21 mouse cellular contexts compared by ENCODE assay signal in the genomic region with DNA sequence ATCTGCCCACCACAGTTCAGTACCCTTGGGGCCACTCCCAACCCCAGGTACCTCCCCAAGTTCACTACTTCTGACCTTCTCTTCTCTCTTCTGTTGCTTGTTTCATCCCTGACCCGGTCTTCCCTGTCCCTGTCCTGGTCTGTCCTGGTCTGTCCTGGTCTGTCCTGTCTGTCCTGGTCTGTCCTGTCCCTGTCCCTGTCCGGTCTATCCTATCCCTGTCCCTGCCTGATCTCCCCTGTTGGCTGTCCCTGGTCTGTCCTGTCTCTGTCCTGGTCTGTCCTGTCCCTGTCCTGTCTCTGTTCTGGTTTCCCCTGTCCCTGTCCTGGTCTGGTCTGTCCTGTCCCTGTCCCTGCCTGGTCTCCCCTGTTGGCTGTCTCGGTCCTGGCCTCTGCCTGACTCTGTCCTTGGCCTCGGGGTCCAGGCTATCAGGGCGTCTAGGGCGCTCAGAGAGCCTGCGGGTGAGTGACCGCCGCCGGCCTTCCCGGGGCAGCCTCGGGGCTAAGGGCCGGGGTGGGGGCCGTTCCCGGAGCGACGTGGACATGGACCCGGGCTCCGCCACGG. TPM values are rescaled to one million over a fixed set of nuclear protein-coding genes. Genes with fewer than 3 reads are reported as not detected.
DNase-seq lines count a peak whose midpoint lies in the region; ATAC-seq lines count a peak whose summit lies in the region.
"Had no signal": no experiment of that assay in that cellular context is flagged by ENCODE, and none has a peak within 500 bp of the region (broad histone marks: within the 10 kb centered on the region; RNA-seq: fewer than 3 reads in every experiment).

No protein-coding gene starts in this region.

- no peaks in the 10 kb centered on the region for H3K27me3 ChIP-seq in kidney, embryonic 16.5 days (ENCODE audit: insufficient read depth, low read length)
- no peaks in the 10 kb centered on the region for H3K27me3 ChIP-seq in limb, embryonic 12.5 days
- H3K27me3 ChIP-seq: CH12.LX; intestine, embryonic 15.5 days had no signal

- WGBS in kidney, embryonic 16.5 days, result 89% methylated on average over 20 of the region's 20 CpGs
- WGBS in limb, embryonic 12.5 days, result 91% methylated on average over 20 of the region's 20 CpGs

- no peaks in the 10 kb centered on the region for H3K4me1 ChIP-seq in kidney, embryonic 16.5 days (ENCODE audit: insufficient read depth, low read length)
- no peaks in the 10 kb centered on the region for H3K4me1 ChIP-seq in brown adipose tissue, adult 24 weeks (ENCODE audit: control insufficient read depth, insufficient read depth, insufficient read length, low read length)
- no peaks in the 10 kb centered on the region for H3K4me1 ChIP-seq in limb, embryonic 12.5 days (replicated peaks)
- H3K4me1 ChIP-seq: intestine, embryonic 15.5 days had no signal

- DNase-seq in adrenal gland, postnatal 14 days, result peak; percentile 41
- no peak for DNase-seq in adrenal gland, adult 18-20 months (ENCODE audit: low spot score in 2 of 2)
- DNase-seq in kidney, adult 8-10 months, result no peak
- DNase-seq in urinary bladder, adult 2 months (ENCODE audit: low spot score), result no peak
- no peak for DNase-seq in frontal cortex, postnatal 10 days (ENCODE audit: low spot score in 2 of 2)
- DNase-seq: kidney, postnatal 25 days; lung, embryonic 14.5 days; right cerebral cortex, postnatal 14 days; thymus, adult 18-20 months had no signal

- no peak overlapping the region for H3K4me3 ChIP-seq in kidney, embryonic 16.5 days (ENCODE audit: low read length)
- H3K4me3 ChIP-seq in brown adipose tissue, adult 24 weeks (ENCODE audit: insufficient read depth, low read depth, low read length), result no peak overlapping the region
- no peak overlapping the region for H3K4me3 ChIP-seq in limb, embryonic 12.5 days (replicated peaks)
- H3K4me3 ChIP-seq: forebrain, embryonic 10.5 days; intestine, embryonic 15.5 days had no signal

- H3K27ac ChIP-seq in kidney, embryonic 16.5 days (ENCODE audit: low read length), result no peak overlapping the region
- H3K27ac ChIP-seq in brown adipose tissue, adult 24 weeks (replicated peaks; ENCODE audit: low read depth, low read length), result peak overlapping the region; percentile 30
- no peak overlapping the region for H3K27ac ChIP-seq in limb, embryonic 12.5 days
- H3K27ac ChIP-seq: forebrain, embryonic 10.5 days; intestine, embryonic 15.5 days had no signal

- peaks cover 57% of the 10 kb centered on the region for H3K36me3 ChIP-seq in kidney, embryonic 16.5 days (ENCODE audit: insufficient read depth, low read length)
- H3K36me3 ChIP-seq in limb, embryonic 12.5 days, result peaks cover 73% of the 10 kb centered on the region

- H3K9me3 ChIP-seq in kidney, embryonic 16.5 days (ENCODE audit: low read length), result no peaks in the 10 kb centered on the region
- no peaks in the 10 kb centered on the region for H3K9me3 ChIP-seq in limb, embryonic 12.5 days
- H3K9me3 ChIP-seq: intestine, embryonic 15.5 days had no signal

- peak; percentile 65 for ATAC-seq in kidney, embryonic 16.5 days (ENCODE audit: low FRiP score, low TSS enrichment)
- ATAC-seq in limb, embryonic 12.5 days (ENCODE audit: insufficient number of reproducible peaks, insufficient read depth, low FRiP score, low TSS enrichment, low read depth), result peak; percentile 53; the same call in 1 of the 2 replicates
- ATAC-seq: intestine, embryonic 15.5 days had no signal

- no peak overlapping the region for H3K9ac ChIP-seq in kidney, embryonic 16.5 days (replicated peaks; ENCODE audit: low read length)
- no peak overlapping the region for H3K9ac ChIP-seq in limb, embryonic 12.5 days (replicated peaks)
- H3K9ac ChIP-seq: intestine, embryonic 15.5 days; lung, embryonic 14.5 days had no signal

- no peak overlapping the region for H3K4me2 ChIP-seq in kidney, embryonic 16.5 days (replicated peaks; ENCODE audit: low read depth, low read length)
- no peak overlapping the region for H3K4me2 ChIP-seq in limb, embryonic 12.5 days
- H3K4me2 ChIP-seq: intestine, embryonic 15.5 days; lung, embryonic 14.5 days had no signal

RNA-seq across cellular contexts. Expression of gene Arhgef1, which starts 16.1 kb away (rescaled TPM):
- total RNA-seq in adrenal gland, postnatal 14 days (2021), result 94.9 and 164 TPM in 2 replicates
- 10 to 100 TPM; 83.2 to 85.5 TPM for total RNA-seq in adrenal gland, adult 18-20 months (2021)
- polyA plus RNA-seq in kidney, embryonic 16.5 days (2015; fragmentation: Nextera tagmentation; extraction: Ambion mirVana), result 94.7 and 105 TPM in 2 replicates
- 26.1 and 28.4 TPM in 2 replicates for polyA plus RNA-seq in brown adipose tissue, adult 24 weeks (2012; ENCODE audit: insufficient read depth, insufficient read length, missing spikeins)
- 119 and 126 TPM in 2 replicates for polyA plus RNA-seq in limb, embryonic 12.5 days (2016; fragmentation: Nextera tagmentation; extraction: Ambion mirVana)
- 174 and 180 TPM in 2 replicates for polyA plus RNA-seq in urinary bladder, adult 2 months (2012; rRNA removed)

RNA-seq across cellular contexts. Expression of gene Cd79a, which starts 21.7 kb away (rescaled TPM):
- total RNA-seq in adrenal gland, postnatal 14 days (2021), result 6.0 and 35.0 TPM in 2 replicates
- 1 to 10 TPM in 1 of 2 experiments, under 1 TPM in 1; 0.74 to 1.0 TPM for total RNA-seq in adrenal gland, adult 18-20 months (2021)
- 1.8 and 2.0 TPM in 2 replicates for polyA plus RNA-seq in kidney, embryonic 16.5 days (2015; fragmentation: Nextera tagmentation; extraction: Ambion mirVana)
- 0.71 and 0.96 TPM in 2 replicates for polyA plus RNA-seq in brown adipose tissue, adult 24 weeks (2012; ENCODE audit: insufficient read depth, insufficient read length, missing spikeins)
- polyA plus RNA-seq in limb, embryonic 12.5 days (2016; fragmentation: Nextera tagmentation; extraction: Ambion mirVana), result 0.51 and 0.86 TPM in 2 replicates
- polyA plus RNA-seq in urinary bladder, adult 2 months (2012; rRNA removed), result 0.65 and 0.74 TPM in 2 replicates
- total RNA-seq: granulocyte monocyte progenitor cell, adult 5-6 weeks had no signal

RNA-seq across cellular contexts. Expression of gene Gm4881, which starts 25.5 kb away (rescaled TPM):
- not detected in 2 replicates for total RNA-seq in adrenal gland, postnatal 14 days (2021)
- not detected for total RNA-seq in adrenal gland, adult 18-20 months (2021)
- polyA plus RNA-seq in kidney, embryonic 16.5 days (2015; fragmentation: Nextera tagmentation; extraction: Ambion mirVana), result not detected in 2 replicates
- polyA plus RNA-seq in brown adipose tissue, adult 24 weeks (2012; ENCODE audit: insufficient read depth, insufficient read length, missing spikeins), result not detected in 2 replicates
- polyA plus RNA-seq in limb, embryonic 12.5 days (2016; fragmentation: Nextera tagmentation; extraction: Ambion mirVana), result not detected in 2 replicates
- polyA plus RNA-seq in urinary bladder, adult 2 months (2012; rRNA removed), result not detected in 2 replicates
- total RNA-seq: adrenal gland, postnatal 4 days; CH12.LX; granulocyte monocyte progenitor cell, adult 5-6 weeks; heart, postnatal 14 days; layer of hippocampus, postnatal 14 days; left cerebral cortex, postnatal 14 days had no signal
- polyA plus RNA-seq: forebrain, embryonic 10.5 days; intestine, embryonic 15.5 days; lung, embryonic 14.5 days had no signal

RNA-seq across cellular contexts. Expression of gene Rps19, which starts 34.7 kb away (rescaled TPM):
- total RNA-seq in adrenal gland, postnatal 14 days (2021), result 750 and 933 TPM in 2 replicates
- 100 to 1,000 TPM; 871 to 959 TPM for total RNA-seq in adrenal gland, adult 18-20 months (2021)
- polyA plus RNA-seq in kidney, embryonic 16.5 days (2015; fragmentation: Nextera tagmentation; extraction: Ambion mirVana), result 2,217 and 2,364 TPM in 2 replicates
- 1,002 and 1,046 TPM in 2 replicates for polyA plus RNA-seq in brown adipose tissue, adult 24 weeks (2012; ENCODE audit: insufficient read depth, insufficient read length, missing spikeins)
- polyA plus RNA-seq in limb, embryonic 12.5 days (2016; fragmentation: Nextera tagmentation; extraction: Ambion mirVana), result 2,324 and 2,343 TPM in 2 replicates
- 1,077 and 1,084 TPM in 2 replicates for polyA plus RNA-seq in urinary bladder, adult 2 months (2012; rRNA removed)

RNA-seq across cellular contexts. Expression of gene Dmrtc2, which starts 49.0 kb away (rescaled TPM):
- total RNA-seq in adrenal gland, postnatal 14 days (2021), result not detected in 2 replicates
- total RNA-seq in adrenal gland, adult 18-20 months (2021), result not detected
- not detected in 2 replicates for polyA plus RNA-seq in kidney, embryonic 16.5 days (2015; fragmentation: Nextera tagmentation; extraction: Ambion mirVana)
- polyA plus RNA-seq in brown adipose tissue, adult 24 weeks (2012; ENCODE audit: insufficient read depth, insufficient read length, missing spikeins), result not detected in 2 replicates
- not detected in 2 replicates for polyA plus RNA-seq in limb, embryonic 12.5 days (2016; fragmentation: Nextera tagmentation; extraction: Ambion mirVana)
- not detected in 2 replicates for polyA plus RNA-seq in urinary bladder, adult 2 months (2012; rRNA removed)
- total RNA-seq: CH12.LX; granulocyte monocyte progenitor cell, adult 5-6 weeks; heart, postnatal 14 days; layer of hippocampus, postnatal 14 days; left cerebral cortex, postnatal 14 days had no signal
- polyA plus RNA-seq: forebrain, embryonic 10.5 days; intestine, embryonic 15.5 days; lung, embryonic 14.5 days; neural tube, embryonic 11.5 days had no signal
